In genomic region chr5:108522597-108522996, GRCm38 (mm10) we compare ENCODE assay signal across 29 mouse cellular contexts. TPM values are rescaled to one million over a fixed set of nuclear protein-coding genes. Genes with fewer than 3 reads are reported as not detected.
DNase-seq lines count a peak whose midpoint lies in the region; ATAC-seq and TF ChIP-seq lines count a peak whose summit lies in the region.
"Had no signal": no experiment of that assay in that cellular context is flagged by ENCODE, and none has a peak within 500 bp of the region (broad histone marks: within the 10 kb centered on the region; RNA-seq: fewer than 3 reads in every experiment).

No protein-coding gene starts in this region.

- no peak for DNase-seq in frontal cortex, postnatal 10 days (ENCODE audit: low spot score in 2 of 2)
- DNase-seq in layer of hippocampus, adult 11-12 months (ENCODE audit: low spot score): peak; percentile 32
- no peak for DNase-seq in layer of hippocampus, adult 18-20 months (ENCODE audit: low spot score in 2 of 2)
- DNase-seq in left cerebral cortex, adult 2 months (ENCODE audit: extremely low spot score in 1 of 2, low spot score in 2 of 2): no peak
- DNase-seq in left cerebral cortex, postnatal 4 days: no peak
- DNase-seq in right cerebral cortex, postnatal 25 days: peak; percentile 48
- DNase-seq in right cerebral cortex, postnatal 36 days (ENCODE audit: low spot score in 2 of 2): no peak
- DNase-seq: adrenal gland, adult 8-10 months; adrenal gland, postnatal 14 days; adrenal gland, postnatal 36 days; B cell, adult 2 months; cerebellum, adult 11 months; cerebellum, adult 18-20 months; cerebellum, adult 8-10 months; cerebellum, adult 9-11 months; cerebellum, postnatal 14 days; cerebellum, postnatal 36 days; embryo, embryonic 11 days had no signal

- ATAC-seq in frontal cortex, adult (ENCODE audit: low TSS enrichment): peak; percentile 18; the same call in 1 of the 2 replicates
- ATAC-seq: activated CD4-positive, CD25-positive, alpha-beta regulatory T cell, adult 4 months; CD4-positive, CD25-positive, alpha-beta regulatory T cell, adult 4 months; forebrain, embryonic 14.5 days; Patski had no signal

- H3K27ac ChIP-seq in left cerebral cortex, adult 2 months: peak overlapping the region; percentile 41
- H3K27ac ChIP-seq: embryonic facial prominence, embryonic 13.5 days; embryonic facial prominence, embryonic 15.5 days; forebrain, embryonic 10.5 days; forebrain, embryonic 12.5 days had no signal

- H3K4me3 ChIP-seq in left cerebral cortex, adult 2 months: no peak overlapping the region
- H3K4me3 ChIP-seq: embryonic facial prominence, embryonic 13.5 days; embryonic facial prominence, embryonic 15.5 days; erythroblast, embryonic 14.5 days; forebrain, embryonic 10.5 days; forebrain, embryonic 12.5 days had no signal

- intact Hi-C loops in left cerebral cortex, adult 2 months (cut with DNase I): no loop called here
- intact Hi-C loops in left cerebral cortex, postnatal 4 days (cut with DNase I): no loop called here

- TF ChIP-seq CTCF in left cerebral cortex, adult 2 months (IDR thresholded peaks at IDR 0.05): no peak

RNA-seq across cellular contexts. Expression of gene Cplx1, which starts 27.2 kb away (rescaled TPM):
- 100 to 1,000 TPM; 575 to 577 TPM for total RNA-seq in layer of hippocampus, adult 18-20 months (2021)
- total RNA-seq in left cerebral cortex, adult 2 months (2021): 100 to 1,000 TPM; 713 to 727 TPM
- 100 to 1,000 TPM; 190 to 193 TPM for total RNA-seq in left cerebral cortex, postnatal 4 days (2021)
- total RNA-seq: CH12.LX had no signal

Comparison
In these comparisons a context has a peak if more than half of its experiments do, and no peak if none do; other contexts are left out.
1. DNase-seq: peak in layer of hippocampus, adult 11-12 months (single experiment) and right cerebral cortex, postnatal 25 days (single experiment); none in frontal cortex, postnatal 10 days (0 of 2), layer of hippocampus, adult 18-20 months (0 of 2), left cerebral cortex, adult 2 months (0 of 2), left cerebral cortex, postnatal 4 days (single experiment) and right cerebral cortex, postnatal 36 days (0 of 2).